Mouse (Mus musculus): Measurements from ENCODE around the gene Nbeal2.

- no peak for TF ChIP-seq TBP (conservative IDR thresholded peaks at IDR 0.05; ENCODE audit: low read depth, low read length)
- no peak for TF ChIP-seq CTCF (conservative IDR thresholded peaks at IDR 0.05 in 1 of 2, IDR thresholded peaks at IDR 0.05 in 1 of 2; ENCODE audit: low read depth in 2 of 2, low read length in 2 of 2)
- TF ChIP-seq MAX (IDR thresholded peaks at IDR 0.05; ENCODE audit: low read length) = no peak
- TF ChIP-seq HCFC1 (IDR thresholded peaks at IDR 0.05; ENCODE audit: low read depth, low read length) = no peak
- no peak for TF ChIP-seq POLR2AphosphoS2 (IDR thresholded peaks at IDR 0.05; ENCODE audit: low read depth, low read length)
- TF ChIP-seq POLR2A (IDR thresholded peaks at IDR 0.05; ENCODE audit: low read depth, low read length) = no peak
- TF ChIP-seq EP300 (IDR thresholded peaks at IDR 0.05; ENCODE audit: low read length) = no peak
Observed at GRCm38 (mm10) chr9:110582161-110582560, 71.8 kb downstream of the Nbeal2 start.
